Mouse (Mus musculus) adrenal gland, adult 18-20 months (tissue): Measurements from ENCODE around the gene Irf2. TPM values are rescaled to one million over a fixed set of nuclear protein-coding genes. Genes with fewer than 3 reads are reported as not detected.
A peak's percentile ranks its signal among the peaks of the same experiment; 100 is the strongest.

Experiments used
- DNase-seq, 2 experiments: peaks; one replicate each; pipeline ENCODE4 v3.0.0; 2021 to 2022; ENCODE audit warnings: low spot score in 2 of 2
- total RNA-seq, 2 experiments: library from RNA; stranded (reverse); gene quantifications; 1 replicate in 1 of 2; 2 replicates in 1 of 2; pipeline ENCODE4 v1.2.3; 2021

Irf2 gene
- total RNA-seq, 2 experiments from 2014 or later: 46.8 to 54.1 TPM

- DNase-seq: no peak
Measured at GRCm38 (mm10) chr8:46838052-46838451, 98.5 kb downstream of the Irf2 start.

DNA sequence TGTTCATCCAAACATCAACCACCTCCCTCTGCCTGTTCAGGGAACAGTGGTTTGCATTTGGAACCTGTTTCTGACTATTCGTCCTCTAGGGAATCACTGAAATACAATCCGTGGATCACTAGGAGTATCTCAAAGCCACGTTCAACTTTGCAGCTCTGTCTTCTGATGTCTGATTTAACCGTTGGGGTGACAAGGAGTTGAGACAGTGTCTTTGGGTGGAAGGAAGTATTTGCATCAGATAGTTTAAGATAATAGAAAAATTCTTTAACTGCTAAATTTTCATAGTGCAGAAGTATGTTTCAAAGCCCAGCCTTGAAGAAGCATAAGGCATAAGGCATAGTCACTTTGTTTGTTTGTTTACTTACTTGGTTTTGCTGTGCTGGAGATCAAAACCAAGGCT lies 100.9 kb downstream of the Irf2 start:
- DNase-seq: no peak

DNA sequence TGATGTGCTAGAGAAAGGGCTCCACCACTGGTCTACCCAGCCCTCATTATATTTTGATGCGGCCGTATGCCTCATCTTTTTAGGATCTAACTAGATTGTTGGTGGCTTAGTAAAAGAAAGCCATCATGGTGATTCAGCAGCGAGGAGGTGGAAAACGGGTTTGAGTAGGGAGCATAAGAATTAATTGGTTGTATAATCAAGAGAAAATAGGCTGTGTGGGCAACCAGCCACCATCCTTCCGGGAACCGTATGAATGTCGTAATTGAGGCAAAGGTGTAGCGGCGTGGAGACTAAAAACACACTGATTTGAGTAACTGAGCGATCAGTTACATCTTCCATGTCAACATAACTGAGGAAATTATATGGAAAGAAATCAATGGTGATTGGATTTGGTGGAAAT lies 101.3 kb downstream of the Irf2 start:
- no peak for DNase-seq

DNA sequence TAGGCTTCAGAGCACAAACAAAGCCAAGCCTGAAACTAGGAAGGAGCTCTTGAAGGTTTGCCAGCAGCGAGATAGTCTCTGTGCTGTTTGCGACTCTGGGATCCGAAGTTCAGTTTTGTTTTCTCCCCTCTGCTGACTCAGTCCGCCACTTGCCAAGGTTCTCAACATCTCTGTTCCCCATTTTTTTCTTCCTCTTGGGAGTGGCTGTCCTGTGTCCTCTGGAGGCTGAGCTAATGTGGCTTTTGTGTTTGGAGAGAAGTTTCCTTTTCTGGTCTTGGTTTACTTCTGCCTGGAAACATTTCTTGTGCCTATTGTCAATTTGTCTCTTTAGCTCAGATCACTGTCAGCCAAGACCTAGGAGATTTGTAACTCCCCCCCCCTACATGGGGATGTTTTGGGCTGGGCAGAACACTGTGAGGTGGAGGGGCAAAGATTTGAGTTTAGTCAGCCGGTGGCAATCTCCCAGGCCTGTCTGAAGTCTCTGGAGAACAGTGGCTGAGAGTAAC lies 103.2 kb downstream of the Irf2 start:
- peak in 1 of 2 experiments; percentile 41 for DNase-seq

GRCm38 (mm10) chr8:46843855-46844254 lies 104.3 kb downstream of the Irf2 start:
- DNase-seq: no peak

GRCm38 (mm10) chr8:46844371-46844973 lies 104.9 kb downstream of the Irf2 start:
- DNase-seq: no peak

GRCm38 (mm10) chr8:46844974-46845774 lies 105.6 kb downstream of the Irf2 start:
- no peak for DNase-seq

- no peak for DNase-seq
Measured at GRCm38 (mm10) chr8:46845891-46846290, 106.4 kb downstream of the Irf2 start.

- no peak for DNase-seq
Measured at GRCm38 (mm10) chr8:46846893-46847292, 107.4 kb downstream of the Irf2 start.

DNA sequence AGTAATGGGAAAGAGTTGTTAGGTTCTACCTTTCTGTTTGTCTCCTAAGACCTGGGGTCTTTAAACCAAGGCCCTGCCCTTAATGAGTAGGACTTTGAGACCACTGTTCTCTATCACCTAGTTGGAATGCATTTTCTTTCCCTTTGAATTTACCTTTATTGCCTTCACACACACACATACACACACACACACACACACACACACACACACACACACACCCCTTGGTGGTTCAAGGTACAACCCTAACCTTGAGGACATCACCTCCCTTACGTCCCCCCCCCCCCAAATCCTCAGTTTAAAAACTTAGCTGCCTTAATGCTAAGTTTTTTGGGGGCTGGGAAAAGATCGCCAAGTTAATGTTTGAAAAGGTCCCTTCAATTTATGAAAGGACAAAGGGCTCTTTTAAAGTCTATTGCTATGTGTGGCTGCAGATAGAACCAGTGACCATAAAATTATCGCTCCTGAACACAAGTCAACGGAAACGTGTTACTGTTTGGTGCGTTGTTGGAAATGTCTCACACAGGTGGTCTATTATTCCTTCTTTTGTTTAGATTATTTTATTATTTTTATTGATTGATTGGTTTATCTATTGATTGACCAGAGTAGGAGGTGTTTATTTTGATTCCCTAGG lies 108.6 kb downstream of the Irf2 start:
- no peak for DNase-seq

DNA sequence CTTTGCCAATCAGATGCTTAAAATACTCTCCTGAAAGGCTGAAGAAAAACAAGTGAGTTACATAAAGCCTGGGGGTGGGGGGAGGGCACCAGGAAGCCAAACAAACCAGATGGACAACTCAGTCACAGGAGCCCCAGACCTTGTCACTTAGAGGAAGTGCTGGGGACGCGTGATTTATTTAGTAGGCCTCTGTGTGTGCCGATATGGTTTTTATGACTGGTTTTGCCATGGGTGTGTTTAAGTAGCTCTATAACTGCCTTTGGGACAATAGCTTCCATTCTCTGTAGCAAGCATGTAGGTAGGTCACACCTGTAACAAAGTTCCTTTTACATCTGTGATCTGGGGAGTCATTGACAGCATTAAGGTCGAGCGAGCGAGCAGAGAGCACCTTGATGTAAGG lies 109.4 kb downstream of the Irf2 start:
- no peak for DNase-seq

GRCm38 (mm10) chr8:46849458-46849857 lies 109.9 kb downstream of the Irf2 start:
- no peak for DNase-seq

DNA sequence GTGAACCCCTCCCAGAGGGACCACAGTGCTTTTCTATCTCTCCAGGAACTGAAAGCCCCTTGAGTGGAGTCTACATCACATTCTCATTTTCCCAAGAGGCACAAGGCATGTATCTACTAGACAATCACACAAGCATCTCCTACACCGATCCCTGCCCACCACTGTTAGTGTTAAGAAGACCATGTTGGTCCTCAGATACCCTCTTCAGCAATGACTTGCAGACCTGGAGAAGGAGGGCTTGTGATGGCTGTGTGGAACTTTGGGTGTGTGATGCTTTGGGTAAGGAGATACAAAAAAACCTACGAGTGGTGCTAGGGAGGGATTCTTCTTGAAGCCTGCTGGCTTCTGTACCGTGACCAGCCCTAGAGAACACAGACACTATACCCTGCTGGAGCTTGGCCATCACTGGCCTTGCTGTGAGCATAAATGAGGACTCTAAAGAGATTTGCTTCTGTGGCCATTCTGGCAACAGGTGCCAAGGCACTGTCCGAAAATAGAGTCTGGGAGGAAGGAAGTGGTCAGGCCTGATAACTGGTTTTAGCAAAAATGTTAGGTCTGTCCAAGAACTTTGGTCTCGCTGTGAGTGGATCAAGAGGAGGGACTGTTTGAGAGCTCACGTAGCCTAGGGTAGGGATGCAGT lies 110.8 kb downstream of the Irf2 start:
- no peak for DNase-seq

GRCm38 (mm10) chr8:46851560-46851959 lies 112.0 kb downstream of the Irf2 start:
- DNase-seq: no peak

- no peak for DNase-seq
Measured at GRCm38 (mm10) chr8:46852377-46852776, 112.8 kb downstream of the Irf2 start.

- no peak for DNase-seq
Measured at GRCm38 (mm10) chr8:46859164-46859846, 119.8 kb downstream of the Irf2 start.

DNA sequence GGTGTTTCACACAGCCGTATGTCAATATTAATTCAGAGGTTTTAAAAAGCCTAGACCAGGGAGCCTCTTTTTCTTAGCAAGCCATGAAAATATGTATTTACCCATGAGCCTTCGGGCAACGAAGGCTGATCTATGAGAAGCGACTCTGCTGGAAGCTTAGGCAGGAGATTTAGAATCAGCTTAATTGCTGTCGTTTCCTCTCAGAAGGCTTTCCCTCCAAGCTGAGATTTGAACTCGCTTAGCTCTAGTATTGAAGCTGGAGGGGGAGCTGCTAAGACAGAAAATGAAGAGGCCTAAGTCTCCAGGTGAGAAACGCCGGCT lies 120.3 kb downstream of the Irf2 start:
- no peak for DNase-seq

GRCm38 (mm10) chr8:46862508-46862907 lies 123.0 kb downstream of the Irf2 start:
- DNase-seq: no peak

- no peak for DNase-seq
Measured at GRCm38 (mm10) chr8:46865428-46865827, 125.9 kb downstream of the Irf2 start.

- DNase-seq: no peak
Measured at GRCm38 (mm10) chr8:46867440-46867839, 127.9 kb downstream of the Irf2 start.
